Mouse (Mus musculus): ENCODE results near the gene Ppp1r18. TPM values are rescaled to one million over a fixed set of nuclear protein-coding genes. Genes with fewer than 3 reads are reported as not detected.
A peak's percentile ranks its signal among the peaks of the same experiment; 100 is the strongest.

Ppp1r18 gene
- polyA plus RNA-seq, 1 experiment from 2014 or later: 18.4 TPM

- Histone ChIP-seq H3K9ac (ENCODE audit: low read depth, low read length) (peak within 1 kb of the TSS; percentile 86), H3K27me3 (ENCODE audit: control insufficient read depth, insufficient read depth, low read depth, low read length) (no peaks in the 10 kb centered on the region)
Observed at GRCm38 (mm10) chr17:35861198-35861857, 4.1 kb upstream of the Ppp1r18 start, which contains the start of gene Nrm. Gene Nrm (plus strand): TSS chr17:35861318.

GRCm38 (mm10) chr17:35864832-35865353 is 500 bp upstream of the Ppp1r18 start:
- Histone ChIP-seq H3K36me3 (ENCODE audit: control insufficient read depth, insufficient read depth, low read length) (no peaks in the 10 kb centered on the region), H3K4me1 (ENCODE audit: control insufficient read depth, insufficient read depth, low read length) (peaks cover 44% of the 10 kb centered on the region), H3K4me2 (ENCODE audit: low read length) (peak overlapping the region; percentile 95), H3K4me3 (ENCODE audit: low read depth, low read length) (peak overlapping the region; percentile 74), H3K9ac (ENCODE audit: low read depth, low read length) (peak overlapping the region; percentile 85), H3K27me3 (ENCODE audit: control insufficient read depth, insufficient read depth, low read depth, low read length) (no peaks in the 10 kb centered on the region), H3K9me3 (replicated peaks; ENCODE audit: control insufficient read depth, low read length, poor library complexity, severe bottlenecking) (no peaks in the 10 kb centered on the region), H3K27ac (ENCODE audit: low read length) (peak overlapping the region; percentile 95)
- ATAC-seq: no peak
- WGBS: 21% methylated on average over 10 of the region's 10 CpGs

More at GRCm38 (mm10) chr17:35861198-35861857, 4.1 kb upstream of the Ppp1r18 start, which contains the start of gene Nrm:
- H3K4me2 ChIP-seq (ENCODE audit: low read length): peak within 1 kb of the TSS; percentile 70
- H3K4me1 ChIP-seq (ENCODE audit: control insufficient read depth, insufficient read depth, low read length): peaks cover 14% of the 10 kb centered on the region
- WGBS: under 1% methylated on average over 47 of the region's 47 CpGs
- peaks cover 5% of the 10 kb centered on the region; the same call in 1 of the 2 replicates for H3K36me3 ChIP-seq (ENCODE audit: control insufficient read depth, insufficient read depth, low read length)
- ATAC-seq: peak; percentile 93
- H3K27ac ChIP-seq (ENCODE audit: low read length): peak within 1 kb of the TSS; percentile 94
- H3K9me3 ChIP-seq (replicated peaks; ENCODE audit: control insufficient read depth, low read length, poor library complexity, severe bottlenecking): no peaks in the 10 kb centered on the region
- peak within 1 kb of the TSS; percentile 83 for H3K4me3 ChIP-seq (ENCODE audit: low read depth, low read length)

GRCm38 (mm10) chr17:35866281-35866831 is 963 bp downstream of the Ppp1r18 start:
- no peaks in the 10 kb centered on the region; the same call in 1 of the 2 replicates for H3K9me3 ChIP-seq (replicated peaks; ENCODE audit: control insufficient read depth, low read length, poor library complexity, severe bottlenecking)
- H3K27ac ChIP-seq (ENCODE audit: low read length): peak overlapping the region; percentile 95
- under 1% methylated on average over 24 of the region's 38 CpGs for WGBS
- peak overlapping the region; percentile 85 for H3K9ac ChIP-seq (ENCODE audit: low read depth, low read length)
- peaks cover 50% of the 10 kb centered on the region for H3K4me1 ChIP-seq (ENCODE audit: control insufficient read depth, insufficient read depth, low read length)
- no peaks in the 10 kb centered on the region for H3K27me3 ChIP-seq (ENCODE audit: control insufficient read depth, insufficient read depth, low read depth, low read length)
- peak overlapping the region; percentile 95 for H3K4me2 ChIP-seq (ENCODE audit: low read length)
- ATAC-seq: peak; percentile 21
- H3K36me3 ChIP-seq (ENCODE audit: control insufficient read depth, insufficient read depth, low read length): no peaks in the 10 kb centered on the region; the same call in 1 of the 2 replicates
- H3K4me3 ChIP-seq (ENCODE audit: low read depth, low read length): peak overlapping the region; percentile 74

DNA sequence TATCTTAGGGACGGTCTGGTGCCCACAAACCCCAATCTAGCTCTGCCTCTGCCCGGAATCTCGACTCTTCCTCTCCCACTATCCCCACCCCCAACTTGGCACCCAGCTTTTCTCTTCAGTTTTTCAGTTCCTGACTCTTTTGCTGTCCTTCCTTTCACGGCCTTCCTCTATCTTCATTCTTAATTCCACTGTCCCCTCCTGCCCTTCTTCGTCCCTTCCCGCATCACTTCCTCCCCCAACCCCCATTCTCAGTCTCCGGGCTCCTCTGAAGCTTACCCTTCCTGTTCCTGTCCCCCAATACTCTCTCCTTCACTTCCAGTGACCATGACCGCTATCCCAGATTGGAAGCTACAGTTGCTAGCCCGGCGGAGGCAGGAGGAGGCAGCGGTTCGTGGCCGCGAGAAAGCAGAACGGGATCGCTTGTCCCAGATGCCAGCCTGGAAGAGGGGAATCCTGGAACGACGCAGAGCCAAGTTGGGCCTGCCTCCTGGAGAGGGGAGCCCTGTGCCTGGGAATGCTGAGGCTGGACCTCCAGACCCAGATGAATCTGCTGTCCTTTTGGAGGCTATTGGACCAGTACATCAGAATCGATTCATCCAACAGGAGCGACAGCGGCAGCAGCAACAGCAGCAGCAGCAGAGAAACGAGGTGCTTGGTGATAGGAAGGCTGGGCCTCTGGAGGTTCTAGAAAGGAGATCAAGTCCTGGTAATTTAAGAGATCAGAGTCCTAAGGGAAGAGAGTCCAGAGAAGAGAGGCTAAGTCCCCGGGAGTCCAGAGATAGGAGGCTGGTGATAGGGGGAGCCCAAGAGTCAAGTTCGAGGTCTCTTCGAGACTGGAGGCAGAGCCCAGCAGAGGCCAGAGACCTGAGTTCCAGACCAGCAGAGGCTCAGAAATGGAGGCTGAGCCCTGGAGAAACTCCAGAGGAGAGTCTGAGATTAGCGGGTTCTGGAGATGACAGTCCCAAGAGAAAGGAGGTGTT is 1.8 kb downstream of the Ppp1r18 start:
- no peak; the same call in 1 of the 2 replicates for ATAC-seq
- 7% methylated on average over 26 of the region's 26 CpGs for WGBS
- Histone ChIP-seq H3K27ac (ENCODE audit: low read length) (peak overlapping the region; percentile 95), H3K9me3 (replicated peaks; ENCODE audit: control insufficient read depth, low read length, poor library complexity, severe bottlenecking) (no peaks in the 10 kb centered on the region; the same call in 1 of the 2 replicates), H3K4me2 (ENCODE audit: low read length) (peak overlapping the region; percentile 95), H3K36me3 (ENCODE audit: control insufficient read depth, insufficient read depth, low read length) (no peaks in the 10 kb centered on the region; the same call in 1 of the 2 replicates), H3K4me3 (ENCODE audit: low read depth, low read length) (peak overlapping the region; percentile 74), H3K9ac (ENCODE audit: low read depth, low read length) (peak overlapping the region; percentile 85), H3K27me3 (ENCODE audit: control insufficient read depth, insufficient read depth, low read depth, low read length) (no peaks in the 10 kb centered on the region), H3K4me1 (ENCODE audit: control insufficient read depth, insufficient read depth, low read length) (peaks cover 49% of the 10 kb centered on the region)

DNA sequence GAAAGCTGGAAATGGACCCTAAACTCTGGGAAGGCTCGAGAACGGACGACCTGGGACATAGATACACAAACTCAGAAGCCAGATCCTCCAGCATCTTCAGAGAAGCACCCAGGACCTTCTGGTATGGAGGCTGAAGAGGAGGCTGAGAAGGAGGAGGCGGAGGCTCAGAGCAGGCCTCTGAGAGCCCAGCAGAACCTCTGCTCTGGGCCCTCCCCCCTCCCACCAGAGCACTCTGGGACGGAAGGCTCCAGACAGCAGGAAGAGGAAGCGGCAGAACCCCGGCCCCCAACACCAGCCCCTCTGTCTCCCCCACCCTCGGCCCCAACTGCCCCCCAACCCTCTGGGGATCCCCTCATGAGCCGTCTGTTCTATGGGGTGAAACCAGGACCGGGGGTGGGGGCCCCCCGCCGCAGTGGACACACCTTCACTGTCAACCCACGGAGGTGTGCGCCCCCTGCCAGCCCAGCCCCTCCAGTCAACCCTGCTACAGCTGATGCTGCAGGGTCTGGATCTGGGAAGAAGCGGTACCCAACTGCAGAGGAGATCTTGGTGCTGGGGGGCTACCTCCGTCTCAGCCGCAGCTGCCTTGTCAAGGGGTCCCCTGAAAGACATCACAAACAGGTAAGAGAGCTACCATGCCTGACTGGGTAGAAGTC is 2.9 kb downstream of the Ppp1r18 start:
- Histone ChIP-seq H3K9me3 (replicated peaks; ENCODE audit: control insufficient read depth, low read length, poor library complexity, severe bottlenecking) (no peaks in the 10 kb centered on the region; the same call in 1 of the 2 replicates), H3K36me3 (ENCODE audit: control insufficient read depth, insufficient read depth, low read length) (no peaks in the 10 kb centered on the region; the same call in 1 of the 2 replicates), H3K27me3 (ENCODE audit: control insufficient read depth, insufficient read depth, low read depth, low read length) (no peaks in the 10 kb centered on the region), H3K9ac (ENCODE audit: low read depth, low read length) (peak overlapping the region; percentile 85), H3K4me1 (ENCODE audit: control insufficient read depth, insufficient read depth, low read length) (peaks cover 58% of the 10 kb centered on the region), H3K4me3 (ENCODE audit: low read depth, low read length) (peak overlapping the region; percentile 74), H3K27ac (ENCODE audit: low read length) (peak overlapping the region; percentile 95), H3K4me2 (ENCODE audit: low read length) (peak overlapping the region; percentile 95)
- no peak for ATAC-seq
- 37% methylated on average over 15 of the region's 17 CpGs for WGBS

DNA sequence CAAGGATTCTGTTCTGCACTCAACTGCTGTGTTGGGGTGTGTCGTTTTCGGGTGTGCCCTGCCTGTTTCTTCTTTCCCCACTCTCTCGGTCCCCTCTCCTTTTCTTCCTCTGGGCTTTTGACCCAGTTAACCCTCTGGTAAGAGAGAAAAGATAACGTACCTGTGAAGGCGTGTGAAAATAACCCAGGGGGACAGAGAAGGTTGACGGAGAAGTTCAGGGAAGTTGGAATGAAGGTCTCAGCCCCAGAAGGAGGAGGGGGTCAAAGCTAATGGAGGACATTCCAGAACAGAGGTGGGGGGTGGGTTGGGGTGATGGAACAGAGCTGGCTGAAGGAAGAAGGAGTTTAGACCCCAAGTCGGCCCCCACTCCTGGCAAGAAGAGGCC is 3.6 kb downstream of the Ppp1r18 start:
- no peaks in the 10 kb centered on the region for H3K27me3 ChIP-seq (ENCODE audit: control insufficient read depth, insufficient read depth, low read depth, low read length)
- peak overlapping the region; percentile 74 for H3K4me3 ChIP-seq (ENCODE audit: low read depth, low read length)
- no peaks in the 10 kb centered on the region; the same call in 1 of the 2 replicates for H3K36me3 ChIP-seq (ENCODE audit: control insufficient read depth, insufficient read depth, low read length)
- H3K9ac ChIP-seq (ENCODE audit: low read depth, low read length): peak overlapping the region; percentile 85
- peaks cover 58% of the 10 kb centered on the region for H3K4me1 ChIP-seq (ENCODE audit: control insufficient read depth, insufficient read depth, low read length)
- peak overlapping the region; percentile 95 for H3K4me2 ChIP-seq (ENCODE audit: low read length)
- WGBS: 4% methylated on average over 7 of the region's 7 CpGs
- H3K9me3 ChIP-seq (replicated peaks; ENCODE audit: control insufficient read depth, low read length, poor library complexity, severe bottlenecking): no peaks in the 10 kb centered on the region; the same call in 1 of the 2 replicates
- H3K27ac ChIP-seq (ENCODE audit: low read length): peak overlapping the region; percentile 95; the same call in 1 of the 2 replicates
- no peak for ATAC-seq

DNA sequence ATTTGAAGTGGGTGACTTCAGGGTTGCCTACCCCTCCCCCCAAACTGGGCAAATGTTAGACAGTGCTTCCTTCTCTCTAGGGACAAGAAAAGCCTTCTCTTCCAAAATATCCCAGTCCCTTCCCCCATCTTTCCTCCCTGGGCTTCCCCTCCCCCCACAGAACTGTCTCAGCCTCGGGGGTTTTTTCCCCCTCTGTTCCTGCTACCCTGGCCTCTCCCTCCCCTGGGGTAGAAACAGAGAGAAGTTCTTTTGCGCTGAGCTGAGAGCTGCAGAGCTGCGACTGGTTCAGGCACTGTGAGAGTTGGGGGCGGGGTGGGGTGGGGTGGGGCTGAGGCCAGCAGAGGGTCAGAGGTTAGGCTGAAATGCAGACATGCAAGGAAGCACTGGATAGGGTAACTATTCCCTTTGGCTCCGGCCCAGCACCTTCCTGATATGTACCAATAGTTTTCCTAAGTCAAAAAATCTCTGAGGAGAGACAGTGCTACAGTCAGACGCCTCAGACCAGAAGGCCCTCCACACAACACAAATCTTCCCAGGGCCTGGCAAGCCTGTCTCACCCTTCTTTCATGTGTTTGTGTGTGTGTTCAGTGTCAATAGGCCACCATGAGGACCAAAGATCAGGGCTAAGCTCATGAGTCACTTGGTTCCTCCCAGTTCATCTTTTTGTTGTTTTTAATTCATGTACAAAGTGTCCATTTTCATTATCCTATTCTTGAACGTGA is 4.1 kb downstream of the Ppp1r18 start:
- H3K4me2 ChIP-seq (ENCODE audit: low read length): peak overlapping the region; percentile 95
- H3K4me3 ChIP-seq (ENCODE audit: low read depth, low read length): peak overlapping the region; percentile 74
- peak overlapping the region; percentile 85 for H3K9ac ChIP-seq (ENCODE audit: low read depth, low read length)
- 1% methylated on average over 7 of the region's 7 CpGs for WGBS
- H3K27ac ChIP-seq (ENCODE audit: low read length): peak overlapping the region; percentile 48; the same call in 1 of the 2 replicates
- no peaks in the 10 kb centered on the region; the same call in 1 of the 2 replicates for H3K36me3 ChIP-seq (ENCODE audit: control insufficient read depth, insufficient read depth, low read length)
- no peaks in the 10 kb centered on the region for H3K27me3 ChIP-seq (ENCODE audit: control insufficient read depth, insufficient read depth, low read depth, low read length)
- peaks cover 57% of the 10 kb centered on the region for H3K4me1 ChIP-seq (ENCODE audit: control insufficient read depth, insufficient read depth, low read length)
- ATAC-seq: no peak
- no peaks in the 10 kb centered on the region; the same call in 1 of the 2 replicates for H3K9me3 ChIP-seq (replicated peaks; ENCODE audit: control insufficient read depth, low read length, poor library complexity, severe bottlenecking)

Data from midbrain, embryonic 16.5 days (tissue).